ENCODE assay signal across 9 mouse cellular contexts in the genomic region with DNA sequence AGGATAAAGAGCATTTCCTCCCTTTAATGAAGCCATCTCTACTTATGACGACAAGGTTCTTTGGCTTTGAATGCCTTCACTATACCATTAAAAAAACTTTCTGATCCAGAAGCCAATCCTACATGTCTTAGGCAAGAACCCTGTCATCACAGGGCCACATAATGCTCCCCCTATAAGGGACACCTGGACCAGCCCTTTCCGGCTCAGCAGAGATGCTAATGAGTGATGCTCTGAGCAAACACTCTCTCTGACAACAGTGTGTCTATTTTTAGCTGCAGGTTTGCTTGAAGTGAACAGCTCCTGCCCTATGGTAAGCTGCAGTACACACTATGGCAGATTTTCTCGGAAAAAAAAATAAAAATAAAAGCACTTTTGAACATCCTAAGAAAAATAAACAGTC. TPM values are rescaled to one million over a fixed set of nuclear protein-coding genes. Genes with fewer than 3 reads are reported as not detected.
DNase-seq lines count a peak whose midpoint lies in the region; ATAC-seq and TF ChIP-seq lines count a peak whose summit lies in the region.
"Had no signal": no experiment of that assay in that cellular context is flagged by ENCODE, and none has a peak within 500 bp of the region (broad histone marks: within the 10 kb centered on the region; RNA-seq: fewer than 3 reads in every experiment).

No protein-coding gene starts in this region.

- H3K4me3 ChIP-seq in layer of hippocampus, adult 2 months = peak overlapping the region; percentile 61
- peak overlapping the region; percentile 91 for H3K4me3 ChIP-seq in cerebellum, adult 2 months (replicated peaks; ENCODE audit: insufficient read depth, low read depth, low read length)
- peak overlapping the region; percentile 39 for H3K4me3 ChIP-seq in hindbrain, embryonic 16.5 days (ENCODE audit: low read length)
- peak overlapping the region; percentile 48 for H3K4me3 ChIP-seq in olfactory bulb, adult 2 months (ENCODE audit: insufficient read depth, low read depth, low read length)

- TF ChIP-seq POLR2A in cerebellum, adult 2 months (IDR thresholded peaks at IDR 0.05; ENCODE audit: borderline replicate concordance, insufficient read depth, low read length) = peak; percentile 51; the same call in 1 of the 2 replicates
- no peak for TF ChIP-seq POLR2A in olfactory bulb, adult 2 months (IDR thresholded peaks at IDR 0.05; ENCODE audit: insufficient read depth, low read depth, low read length)

- H3K4me1 ChIP-seq in cerebellum, adult 2 months (ENCODE audit: control insufficient read depth, insufficient read depth, low read length) = peaks cover 14% of the 10 kb centered on the region; the same call in 1 of the 2 replicates
- peaks cover 15% of the 10 kb centered on the region for H3K4me1 ChIP-seq in hindbrain, embryonic 16.5 days (ENCODE audit: control insufficient read depth, insufficient read depth, low read depth, low read length)
- peaks cover 12% of the 10 kb centered on the region for H3K4me1 ChIP-seq in olfactory bulb, adult 2 months (ENCODE audit: control insufficient read depth, insufficient read depth, low read length)

- peak overlapping the region; percentile 59 for H3K9ac ChIP-seq in hindbrain, embryonic 16.5 days (ENCODE audit: low read depth, low read length)

- H3K27me3 ChIP-seq in cerebellum, adult 2 months (ENCODE audit: control insufficient read depth, insufficient read depth, low read length) = no peaks in the 10 kb centered on the region
- no peaks in the 10 kb centered on the region for H3K27me3 ChIP-seq in hindbrain, embryonic 16.5 days (replicated peaks; ENCODE audit: control insufficient read depth, insufficient read depth, low read length)

- H3K4me2 ChIP-seq in hindbrain, embryonic 16.5 days (ENCODE audit: low read length) = peak overlapping the region; percentile 56

- peak; percentile 66 for ATAC-seq in hindbrain, embryonic 16.5 days

- H3K36me3 ChIP-seq in hindbrain, embryonic 16.5 days (ENCODE audit: control insufficient read depth, insufficient read depth, low read length) = no peaks in the 10 kb centered on the region

- DNase-seq in layer of hippocampus, adult 2 months (ENCODE audit: low spot score in 2 of 2) = peak in 1 of 2 experiments; percentile 29
- DNase-seq in layer of hippocampus, adult 9-10 months (ENCODE audit: low spot score) = no peak
- DNase-seq in cerebellum, adult 2 months = peak; percentile 69 to 85
- DNase-seq in urinary bladder, postnatal 25 days (ENCODE audit: low spot score) = no peak
- DNase-seq in yolk sac, embryonic 10.5 days (ENCODE audit: low spot score) = no peak
- DNase-seq: heart, postnatal 36 days; lung, postnatal 10 days had no signal

- 6% methylated on average over 3 of the region's 3 CpGs for WGBS in cerebellum, adult 2 months
- 40% methylated on average over 3 of the region's 3 CpGs for WGBS in hindbrain, embryonic 16.5 days
- 17% methylated on average over 3 of the region's 3 CpGs for WGBS in olfactory bulb, adult 2 months

- no peak for TF ChIP-seq CTCF in layer of hippocampus, adult 2 months (conservative IDR thresholded peaks at IDR 0.05)
- no peak for TF ChIP-seq CTCF in cerebellum, adult 2 months (IDR thresholded peaks at IDR 0.05; ENCODE audit: borderline replicate concordance, insufficient read depth, low read depth, low read length)
- TF ChIP-seq CTCF in olfactory bulb, adult 2 months (IDR thresholded peaks at IDR 0.05; ENCODE audit: insufficient read depth, low read depth, low read length) = no peak

- no peaks in the 10 kb centered on the region for H3K9me3 ChIP-seq in hindbrain, embryonic 16.5 days (ENCODE audit: control insufficient read depth, low read length)

- peak overlapping the region; percentile 94 for H3K27ac ChIP-seq in layer of hippocampus, adult 2 months
- peak overlapping the region; percentile 0; the same call in 1 of the 2 replicates for H3K27ac ChIP-seq in cerebellum, adult 2 months (ENCODE audit: insufficient read depth, low read length)
- peak overlapping the region; percentile 73 for H3K27ac ChIP-seq in hindbrain, embryonic 16.5 days (ENCODE audit: low read depth, low read length)
- H3K27ac ChIP-seq in olfactory bulb, adult 2 months (ENCODE audit: insufficient read depth, low read depth, low read length) = peak overlapping the region; percentile 88

RNA-seq across cellular contexts. Expression of gene Prkacb, which starts 43.9 kb away (rescaled TPM):
- 100 to 1,000 TPM; 244 to 252 TPM for total RNA-seq in layer of hippocampus, adult 2 months (2021)
- polyA plus RNA-seq in cerebellum, adult 2 months (2012; rRNA removed) = 166 and 172 TPM in 2 replicates
- 199 and 204 TPM in 2 replicates for polyA plus RNA-seq in hindbrain, embryonic 16.5 days (2015; fragmentation: Nextera tagmentation; extraction: Ambion mirVana)
- polyA plus RNA-seq in olfactory bulb, adult 2 months (2012; ENCODE audit: insufficient read depth, insufficient read length, low replicate concordance, missing spikeins) = 239 and 324 TPM in 2 replicates

Comparison
In these comparisons a context has a peak if more than half of its experiments do, and no peak if none do; other contexts are left out.
1. DNase-seq: peak in cerebellum, adult 2 months (2 of 2); none in layer of hippocampus, adult 9-10 months (single experiment), urinary bladder, postnatal 25 days (single experiment) and yolk sac, embryonic 10.5 days (single experiment).
2. H3K27ac ChIP-seq: peak in every context shown above with its lines; median percentile 94 in layer of hippocampus, adult 2 months; 88 in olfactory bulb, adult 2 months; 73 in hindbrain, embryonic 16.5 days; 0 in cerebellum, adult 2 months.
3. H3K4me3 ChIP-seq: peak in every context shown above with its lines; median percentile 91 in cerebellum, adult 2 months; 61 in layer of hippocampus, adult 2 months; 48 in olfactory bulb, adult 2 months; 39 in hindbrain, embryonic 16.5 days.